Mouse (Mus musculus) heart, postnatal 0 days (tissue): ENCODE data around the gene Lrat. TPM values are rescaled to one million over a fixed set of nuclear protein-coding genes. Genes with fewer than 3 reads are reported as not detected.

Experiments
- ATAC-seq: fragments of 200-750 bp; cut with Nextera tagmentation; 2 replicates; pipeline ENCODE4 v1.8.0; 2017; ENCODE audit warnings: low read depth, moderate number of reproducible peaks, moderate library complexity; ENCODE audit not compliant: insufficient read depth
- DNase-seq: peaks from one replicate; pipeline ENCODE4 v3.0.0-alpha.2; 2016; ENCODE audit warnings: low spot score
- H3K27ac ChIP-seq: fragments of 300-500 bp; sonication (generic); 2 replicates; pipeline ENCODE4 v1.5.1; 2014; ENCODE audit warnings: low read depth, mild to moderate bottlenecking
- H3K27me3 ChIP-seq: fragments of 300-500 bp; sonication (generic); 2 replicates; pipeline ENCODE4 v1.6.1; 2014; ENCODE audit warnings: low read length, mixed read lengths; ENCODE audit not compliant: control insufficient read depth, insufficient read depth
- H3K36me3 ChIP-seq: fragments of 300-500 bp; sonication (generic); replicated peaks from 2 replicates; pipeline ENCODE4 v1.6.1; 2014; ENCODE audit warnings: low read length, mixed read lengths; ENCODE audit not compliant: control insufficient read depth, insufficient read depth
- H3K4me1 ChIP-seq: fragments of 300-500 bp; sonication (generic); 2 replicates; pipeline ENCODE4 v1.6.1; 2014; ENCODE audit warnings: antibody characterized with exemption; ENCODE audit not compliant: control insufficient read depth, insufficient read depth
- H3K4me2 ChIP-seq: fragments of 300-500 bp; sonication (generic); 2 replicates; pipeline ENCODE4 v1.6.1; 2014; ENCODE audit warnings: low read depth, mild to moderate bottlenecking, low read length, moderate library complexity
- H3K4me3 ChIP-seq: fragments of 300-500 bp; sonication (generic); 2 replicates; pipeline ENCODE4 v1.5.1; 2014; ENCODE audit warnings: low read depth, low read length
- H3K9ac ChIP-seq: fragments of 300-500 bp; sonication (generic); replicated peaks from 2 replicates; pipeline ENCODE4 v1.6.1; 2014; ENCODE audit warnings: low read depth, low read length, mixed read lengths
- H3K9me3 ChIP-seq: fragments of 300-500 bp; sonication (generic); replicated peaks from 2 replicates; pipeline ENCODE4 v1.6.1; 2016; ENCODE audit warnings: low read length; ENCODE audit not compliant: control insufficient read depth
- CTCF ChIP-seq: IDR thresholded peaks from 2 replicates; pipeline ENCODE4 v1.5.1; 2016; ENCODE audit warnings: antibody characterized with exemption, control low read depth, low read depth
- EP300 ChIP-seq: IDR thresholded peaks from 2 replicates; pipeline ENCODE4 v1.6.1; 2016; ENCODE audit warnings: antibody characterized with exemption, low read depth
- WGBS: fragments of 180-500 bp; shearing (Covaris S2); extraction: QIAGEN DNeasy Blood & Tissue Kit; methylation state at CpG from one replicate; pipeline ENCODE4 v1.1.7; 2014; 5-methylcytosine and 5-hydroxymethylcytosine counted together
- polyA plus RNA-seq: library from polyadenylated mRNA; unstranded; fragments of >200 nt; fragmentation: Nextera tagmentation; extraction: Ambion mirVana; gene quantifications from 2 replicates; pipeline ENCODE4 v1.2.1, GENCODE M21; 2015
- total RNA-seq: library from RNA; depleted of rRNA; stranded (reverse); fragments of >200 nt; gene quantifications from 2 replicates; pipeline ENCODE4 v1.2.3, GENCODE M21; 2014; ENCODE audit warnings: low replicate concordance; rRNA removed

The Lrat gene
- total RNA-seq (not detected in 2 replicates), polyA plus RNA-seq (0.04 and 0.12 TPM in 2 replicates)

- DNase-seq (no peak), ATAC-seq (no peak)
- no peak within 1 kb of the TSS for H3K27ac ChIP-seq
- WGBS: 2% methylated on average over 35 of the region's 35 CpGs
- peaks cover 10% of the 10 kb centered on the region for H3K4me1 ChIP-seq
- no peaks in the 10 kb centered on the region for H3K36me3 ChIP-seq
- H3K9me3 ChIP-seq: no peaks in the 10 kb centered on the region
- H3K4me3 ChIP-seq: peak within 1 kb of the TSS; percentile 52
- TF ChIP-seq EP300: no peak
- TF ChIP-seq CTCF: no peak
- no peak within 1 kb of the TSS for H3K9ac ChIP-seq
- H3K27me3 ChIP-seq: peaks cover 24% of the 10 kb centered on the region
- H3K4me2 ChIP-seq: peak within 1 kb of the TSS; percentile 73
These were observed at the start of gene Lrat for GRCm38 (mm10) chr3:82903613-82904205. Gene Lrat, minus strand, starts transcription at chr3:82903973.

DNA sequence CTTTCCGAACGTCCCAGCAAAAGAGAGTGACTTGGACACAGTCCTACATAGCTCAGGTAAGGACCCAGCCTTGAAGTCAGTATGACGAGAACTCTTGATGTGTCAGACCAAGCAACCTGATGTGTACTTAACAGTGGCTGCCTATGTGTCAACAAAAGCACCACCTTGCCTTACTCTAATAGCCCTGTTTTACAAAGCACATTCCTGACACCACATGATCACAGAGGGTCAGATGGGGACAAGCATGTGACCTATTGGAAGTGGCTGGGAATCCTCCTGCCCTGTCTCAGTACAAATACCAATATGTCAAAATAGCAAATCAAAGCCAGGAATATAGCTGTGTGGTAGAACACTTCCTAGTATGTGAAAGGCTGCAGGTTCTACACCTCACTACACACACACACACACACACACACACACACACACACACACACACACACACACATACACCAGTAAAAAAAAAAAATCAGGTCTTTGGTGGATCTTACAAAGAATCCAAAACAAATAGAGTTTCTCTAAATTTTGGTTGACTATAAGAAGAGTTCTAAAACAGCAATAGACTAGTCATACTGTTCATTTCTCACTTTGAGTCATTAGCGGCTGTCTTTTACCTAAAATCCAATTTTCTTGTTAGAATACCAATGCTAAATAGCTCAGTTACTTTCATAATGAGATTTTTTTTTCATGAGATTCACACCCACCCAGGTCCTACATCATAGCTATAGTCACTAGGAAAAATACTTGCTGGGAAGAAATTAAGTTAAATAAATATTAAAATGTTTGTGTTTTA, 48.6 kb upstream of the Lrat start:
- Histone ChIP-seq H3K4me2 (no peak overlapping the region), H3K4me3 (no peak overlapping the region), H3K27me3 (no peaks in the 10 kb centered on the region), H3K36me3 (no peaks in the 10 kb centered on the region), H3K9me3 (no peaks in the 10 kb centered on the region), H3K4me1 (no peaks in the 10 kb centered on the region), H3K27ac (no peak overlapping the region), H3K9ac (no peak overlapping the region)
- ATAC-seq (no peak), DNase-seq (no peak)
- TF ChIP-seq EP300 (no peak), CTCF (no peak)
- 88% methylated on average over 4 of the region's 4 CpGs for WGBS

DNA sequence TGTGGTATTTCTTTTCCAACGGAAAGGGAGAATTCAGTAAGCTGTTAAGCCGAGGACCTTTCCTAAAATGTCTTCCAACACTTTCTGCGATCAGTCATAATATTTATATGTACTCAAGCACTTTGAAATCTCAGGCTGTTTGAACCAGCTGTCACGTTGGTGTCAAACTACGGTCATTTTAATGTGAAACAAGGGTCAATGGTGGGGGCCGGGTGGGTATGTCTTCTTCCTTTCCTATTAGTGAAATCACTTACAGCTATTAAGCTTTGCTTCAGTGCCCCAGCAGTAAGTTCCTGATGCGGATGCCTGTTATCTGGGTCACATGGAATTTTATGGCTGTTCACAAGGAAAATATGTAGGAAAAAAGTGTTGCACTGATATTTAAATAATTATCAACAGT, 46.9 kb upstream of the Lrat start:
- no peak for TF ChIP-seq EP300
- TF ChIP-seq CTCF: no peak
- no peaks in the 10 kb centered on the region for H3K36me3 ChIP-seq
- no peaks in the 10 kb centered on the region for H3K27me3 ChIP-seq
- H3K27ac ChIP-seq: no peak overlapping the region
- no peak overlapping the region for H3K4me2 ChIP-seq
- no peak overlapping the region for H3K9ac ChIP-seq
- ATAC-seq (no peak), DNase-seq (no peak)
- no peaks in the 10 kb centered on the region for H3K9me3 ChIP-seq
- H3K4me3 ChIP-seq: no peak overlapping the region
- WGBS: 69% methylated on average over 7 of the region's 7 CpGs
- H3K4me1 ChIP-seq: no peaks in the 10 kb centered on the region

DNA sequence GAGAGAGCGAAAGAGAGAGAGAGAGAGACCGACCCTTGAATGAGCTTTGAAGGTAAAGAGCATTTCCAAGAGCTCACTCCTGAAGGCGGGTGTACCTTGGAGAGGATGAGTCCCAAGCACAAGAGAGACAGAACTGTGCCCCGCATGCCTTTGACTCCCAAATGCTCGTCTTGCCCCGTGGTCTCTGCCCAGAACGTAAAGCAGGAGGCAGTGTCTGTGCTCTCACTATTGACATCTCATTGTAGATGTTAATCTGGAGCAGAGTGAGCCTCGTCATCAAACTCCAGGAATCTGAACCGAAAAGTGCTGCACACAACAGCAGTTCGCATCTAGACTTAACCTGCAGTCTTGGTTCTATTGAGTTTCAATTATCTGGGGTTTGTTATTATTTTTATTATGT, 46.4 kb upstream of the Lrat start:
- H3K4me2 ChIP-seq: no peak overlapping the region
- H3K4me3 ChIP-seq: no peak overlapping the region
- no peak overlapping the region for H3K9ac ChIP-seq
- no peaks in the 10 kb centered on the region for H3K9me3 ChIP-seq
- DNase-seq: no peak
- no peaks in the 10 kb centered on the region for H3K27me3 ChIP-seq
- no peaks in the 10 kb centered on the region for H3K4me1 ChIP-seq
- WGBS: 72% methylated on average over 10 of the region's 10 CpGs
- no peak for ATAC-seq
- H3K27ac ChIP-seq: no peak overlapping the region
- no peak for TF ChIP-seq EP300
- no peak for TF ChIP-seq CTCF
- no peaks in the 10 kb centered on the region for H3K36me3 ChIP-seq

DNA sequence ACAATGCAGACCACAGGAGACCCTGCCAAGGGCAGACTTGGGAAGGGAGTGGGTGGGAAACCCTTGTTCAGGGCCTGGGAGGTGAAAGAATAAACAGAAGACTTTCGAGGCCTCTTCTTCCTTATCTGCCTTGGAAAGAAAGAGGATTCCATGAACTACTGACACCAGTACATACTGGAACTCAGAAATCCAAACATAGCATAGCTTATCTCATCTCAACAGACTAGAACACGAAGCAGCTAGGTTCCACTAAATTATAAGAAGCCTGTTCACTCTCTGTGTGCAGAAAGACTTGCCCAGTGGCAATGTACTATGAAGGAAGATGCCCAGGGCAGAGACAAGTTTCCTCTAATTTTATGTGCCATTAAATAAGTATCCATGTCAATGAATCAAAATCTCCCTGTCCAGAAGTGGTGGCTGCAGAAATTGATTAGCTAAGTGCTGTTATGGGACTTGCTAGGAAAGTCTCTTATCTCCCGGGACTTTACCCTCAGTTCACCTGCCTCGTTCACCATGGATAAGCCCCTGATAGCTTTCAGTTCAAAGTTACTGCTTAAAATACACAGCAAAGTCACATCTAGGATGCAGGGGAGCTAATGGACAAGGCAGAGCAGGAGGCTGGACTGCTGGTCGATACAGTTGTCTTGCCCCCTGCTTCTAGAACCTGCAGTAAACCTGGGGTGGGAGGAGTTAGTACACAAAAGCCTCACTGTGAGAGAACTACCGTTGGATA, 42.8 kb upstream of the Lrat start:
- no peak for ATAC-seq
- DNase-seq: no peak
- H3K27me3 ChIP-seq: no peaks in the 10 kb centered on the region
- H3K4me2 ChIP-seq: no peak overlapping the region
- H3K4me1 ChIP-seq: no peaks in the 10 kb centered on the region
- H3K9ac ChIP-seq: no peak overlapping the region
- H3K36me3 ChIP-seq: no peaks in the 10 kb centered on the region
- no peaks in the 10 kb centered on the region for H3K9me3 ChIP-seq
- WGBS: 13% methylated on average over 6 of the region's 6 CpGs
- H3K4me3 ChIP-seq: no peak overlapping the region
- no peak overlapping the region for H3K27ac ChIP-seq
- TF ChIP-seq EP300 (no peak), CTCF (no peak)
